Mouse (Mus musculus): ENCODE measurements around the gene Mylpf. TPM values are rescaled to one million over a fixed set of nuclear protein-coding genes. Genes with fewer than 3 reads are reported as not detected.

Mylpf gene
- polyA plus RNA-seq, 1 experiment from 2014 or later = 87.1 TPM

- 64% methylated on average over 4 of the region's 4 CpGs for WGBS
- no peak overlapping the region for H3K4me3 ChIP-seq (ENCODE audit: low read depth, low read length)
- H3K36me3 ChIP-seq (ENCODE audit: control insufficient read depth, insufficient read depth, low read length) = peaks cover 4% of the 10 kb centered on the region
- DNase-seq (ENCODE audit: low spot score) (peak; percentile 72), ATAC-seq (ENCODE audit: insufficient read depth, low FRiP score, low TSS enrichment) (no peak)
- no peak overlapping the region for H3K4me2 ChIP-seq (ENCODE audit: low read depth)
- no peak overlapping the region for H3K9ac ChIP-seq (ENCODE audit: low read length)
- no peaks in the 10 kb centered on the region for H3K27me3 ChIP-seq (ENCODE audit: control insufficient read depth, insufficient read depth, low read length)
- H3K4me1 ChIP-seq (ENCODE audit: control insufficient read depth, insufficient read depth, low read length) = peaks cover 14% of the 10 kb centered on the region
- H3K9me3 ChIP-seq (ENCODE audit: control insufficient read depth, low read length) = no peaks in the 10 kb centered on the region
- H3K27ac ChIP-seq (ENCODE audit: low read depth, low read length) = no peak overlapping the region
Measured at GRCm38 (mm10) chr7:127228615-127229303, 20.1 kb downstream of the Mylpf start.

DNA sequence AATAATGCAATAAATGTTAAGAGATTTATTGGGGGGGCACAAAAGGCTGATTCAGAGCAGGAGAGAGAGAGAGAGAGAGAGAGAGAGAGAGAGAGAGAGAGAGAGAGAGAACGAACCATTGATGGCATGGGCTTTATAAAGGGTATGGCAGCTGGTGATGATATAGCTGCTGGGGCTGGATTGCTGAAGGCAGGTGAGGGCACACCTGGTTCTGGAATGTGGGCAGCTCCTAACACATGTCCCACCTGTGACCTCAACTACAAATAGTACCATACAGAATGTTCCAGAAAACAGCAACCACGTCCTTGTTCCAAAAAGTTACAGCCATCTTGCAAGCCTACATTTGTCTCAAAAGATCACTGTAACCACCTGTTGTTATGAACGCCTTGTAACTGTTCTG, 22.7 kb downstream of the Mylpf start:
- ATAC-seq (ENCODE audit: insufficient read depth, low FRiP score, low TSS enrichment) (no peak), DNase-seq (ENCODE audit: low spot score) (no peak)
- H3K9ac ChIP-seq (ENCODE audit: low read length) = peak overlapping the region; percentile 95
- peak overlapping the region; percentile 94 for H3K4me3 ChIP-seq (ENCODE audit: low read depth, low read length)
- no peaks in the 10 kb centered on the region for H3K9me3 ChIP-seq (ENCODE audit: control insufficient read depth, low read length)
- 83% methylated on average over 3 of the region's 3 CpGs for WGBS
- H3K27ac ChIP-seq (ENCODE audit: low read depth, low read length) = no peak overlapping the region
- H3K4me1 ChIP-seq (ENCODE audit: control insufficient read depth, insufficient read depth, low read length) = peaks cover 21% of the 10 kb centered on the region
- peak overlapping the region; percentile 82 for H3K4me2 ChIP-seq (ENCODE audit: low read depth)
- peaks cover 17% of the 10 kb centered on the region for H3K36me3 ChIP-seq (ENCODE audit: control insufficient read depth, insufficient read depth, low read length)
- no peaks in the 10 kb centered on the region for H3K27me3 ChIP-seq (ENCODE audit: control insufficient read depth, insufficient read depth, low read length)

- no peak for ATAC-seq (ENCODE audit: insufficient read depth, low FRiP score, low TSS enrichment)
- DNase-seq (ENCODE audit: low spot score) = no peak
- Histone ChIP-seq H3K27ac (ENCODE audit: low read depth, low read length) (peak overlapping the region; percentile 98), H3K4me3 (ENCODE audit: low read depth, low read length) (peak overlapping the region; percentile 94), H3K36me3 (ENCODE audit: control insufficient read depth, insufficient read depth, low read length) (peaks cover 24% of the 10 kb centered on the region), H3K9me3 (ENCODE audit: control insufficient read depth, low read length) (no peaks in the 10 kb centered on the region), H3K9ac (ENCODE audit: low read length) (peak overlapping the region; percentile 95), H3K4me1 (ENCODE audit: control insufficient read depth, insufficient read depth, low read length) (peaks cover 21% of the 10 kb centered on the region), H3K27me3 (ENCODE audit: control insufficient read depth, insufficient read depth, low read length) (no peaks in the 10 kb centered on the region), H3K4me2 (ENCODE audit: low read depth) (peak overlapping the region; percentile 82)
- 9% methylated on average over 20 of the region's 20 CpGs for WGBS
Measured at GRCm38 (mm10) chr7:127231826-127232621, 23.3 kb downstream of the Mylpf start.

DNA sequence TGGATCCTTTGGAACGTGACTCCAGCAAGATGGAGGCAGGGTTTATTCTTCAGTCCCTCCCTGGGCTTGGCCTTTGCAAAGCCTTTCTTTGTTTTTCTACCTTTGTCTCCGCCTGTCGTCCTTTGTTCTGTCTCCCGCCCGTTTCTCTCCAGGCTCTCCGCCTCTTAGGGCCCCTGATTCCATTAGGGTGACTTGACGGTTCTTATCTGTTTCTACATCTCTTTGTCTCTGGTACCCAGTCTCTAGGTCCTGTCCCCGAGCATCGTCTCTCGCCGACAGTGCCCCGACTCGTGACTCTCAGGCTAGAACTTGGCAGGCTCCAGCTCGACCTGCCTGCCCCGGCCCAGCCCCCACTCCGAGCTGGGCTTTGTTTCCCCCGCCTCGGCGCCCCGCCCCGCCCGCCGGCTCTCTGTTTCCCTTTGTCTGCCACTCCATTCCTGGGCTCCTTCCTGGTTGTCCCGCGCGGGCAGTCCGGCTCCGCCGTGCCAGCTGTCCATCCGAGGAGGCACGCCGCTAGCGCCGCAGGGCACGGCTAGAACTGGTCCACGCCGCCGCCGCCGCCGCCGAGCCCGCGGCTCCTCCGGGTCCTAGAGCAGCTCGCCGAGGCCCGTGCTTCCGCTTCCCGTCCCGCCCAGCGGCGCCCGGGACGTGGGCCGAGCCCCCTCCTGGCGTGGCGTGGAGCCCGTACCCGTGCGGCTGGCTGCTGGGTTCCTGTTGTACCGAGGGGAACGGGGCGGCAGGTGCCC, 24.1 kb downstream of the Mylpf start, which contains the start of the genes Zfp553 and Sept1:
Gene Zfp553 (plus strand): TSS at position 440 of the 746 bp plus-strand sequence.
Gene Sept1 (minus strand): TSS at position 509 of the 746 bp plus-strand sequence.
- Histone ChIP-seq H3K9ac (ENCODE audit: low read length) (peak within 1 kb of the TSS; percentile 95), H3K9me3 (ENCODE audit: control insufficient read depth, low read length) (no peaks in the 10 kb centered on the region), H3K4me3 (ENCODE audit: low read depth, low read length) (peak within 1 kb of the TSS; percentile 94), H3K27me3 (ENCODE audit: control insufficient read depth, insufficient read depth, low read length) (no peaks in the 10 kb centered on the region), H3K4me1 (ENCODE audit: control insufficient read depth, insufficient read depth, low read length) (peaks cover 21% of the 10 kb centered on the region), H3K27ac (ENCODE audit: low read depth, low read length) (peak within 1 kb of the TSS; percentile 98), H3K36me3 (ENCODE audit: control insufficient read depth, insufficient read depth, low read length) (peaks cover 31% of the 10 kb centered on the region), H3K4me2 (ENCODE audit: low read depth) (peak within 1 kb of the TSS; percentile 82)
- ATAC-seq (ENCODE audit: insufficient read depth, low FRiP score, low TSS enrichment) (peak; percentile 86), DNase-seq (ENCODE audit: low spot score) (peak; percentile 95)
- under 1% methylated on average over 64 of the region's 64 CpGs for WGBS

GRCm38 (mm10) chr7:127233368-127233749, 24.7 kb downstream of the Mylpf start:
- Histone ChIP-seq H3K27me3 (ENCODE audit: control insufficient read depth, insufficient read depth, low read length) (no peaks in the 10 kb centered on the region), H3K9me3 (ENCODE audit: control insufficient read depth, low read length) (no peaks in the 10 kb centered on the region), H3K4me2 (ENCODE audit: low read depth) (peak overlapping the region; percentile 82), H3K4me3 (ENCODE audit: low read depth, low read length) (peak overlapping the region; percentile 94), H3K36me3 (ENCODE audit: control insufficient read depth, insufficient read depth, low read length) (peaks cover 32% of the 10 kb centered on the region), H3K4me1 (ENCODE audit: control insufficient read depth, insufficient read depth, low read length) (peaks cover 21% of the 10 kb centered on the region), H3K9ac (ENCODE audit: low read length) (peak overlapping the region; percentile 95), H3K27ac (ENCODE audit: low read depth, low read length) (peak overlapping the region; percentile 98)
- 0% methylated on average over 27 of the region's 27 CpGs for WGBS
- DNase-seq (ENCODE audit: low spot score) (no peak), ATAC-seq (ENCODE audit: insufficient read depth, low FRiP score, low TSS enrichment) (peak; percentile 52)

DNA sequence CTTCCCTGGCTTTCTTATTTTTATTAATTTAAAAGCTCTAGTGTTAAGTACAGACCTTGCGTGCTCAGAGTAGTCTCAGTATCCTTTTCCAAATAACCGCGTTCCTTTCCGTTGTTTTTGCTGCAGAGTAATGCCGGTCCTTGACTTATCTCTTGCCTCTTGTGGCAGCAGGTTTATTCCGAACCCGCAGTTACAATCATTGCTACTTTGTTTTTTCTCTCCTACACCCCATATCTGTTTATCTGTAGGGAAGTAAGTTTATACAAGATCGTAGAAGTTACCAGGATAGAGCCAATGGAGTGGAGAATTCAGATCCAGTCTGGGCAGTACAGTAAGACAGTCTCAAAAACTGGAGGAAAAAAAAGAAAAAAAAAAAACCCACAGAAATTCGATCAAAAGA, 25.1 kb downstream of the Mylpf start:
- peaks cover 32% of the 10 kb centered on the region for H3K36me3 ChIP-seq (ENCODE audit: control insufficient read depth, insufficient read depth, low read length)
- peak overlapping the region; percentile 82 for H3K4me2 ChIP-seq (ENCODE audit: low read depth)
- ATAC-seq (ENCODE audit: insufficient read depth, low FRiP score, low TSS enrichment) = no peak
- no peaks in the 10 kb centered on the region for H3K9me3 ChIP-seq (ENCODE audit: control insufficient read depth, low read length)
- H3K9ac ChIP-seq (ENCODE audit: low read length) = peak overlapping the region; percentile 95
- H3K4me1 ChIP-seq (ENCODE audit: control insufficient read depth, insufficient read depth, low read length) = peaks cover 21% of the 10 kb centered on the region
- peak overlapping the region; percentile 98 for H3K27ac ChIP-seq (ENCODE audit: low read depth, low read length)
- H3K27me3 ChIP-seq (ENCODE audit: control insufficient read depth, insufficient read depth, low read length) = no peaks in the 10 kb centered on the region
- H3K4me3 ChIP-seq (ENCODE audit: low read depth, low read length) = peak overlapping the region; percentile 94
- DNase-seq (ENCODE audit: low spot score) = no peak
- WGBS = 8% methylated on average over 9 of the region's 9 CpGs

DNA sequence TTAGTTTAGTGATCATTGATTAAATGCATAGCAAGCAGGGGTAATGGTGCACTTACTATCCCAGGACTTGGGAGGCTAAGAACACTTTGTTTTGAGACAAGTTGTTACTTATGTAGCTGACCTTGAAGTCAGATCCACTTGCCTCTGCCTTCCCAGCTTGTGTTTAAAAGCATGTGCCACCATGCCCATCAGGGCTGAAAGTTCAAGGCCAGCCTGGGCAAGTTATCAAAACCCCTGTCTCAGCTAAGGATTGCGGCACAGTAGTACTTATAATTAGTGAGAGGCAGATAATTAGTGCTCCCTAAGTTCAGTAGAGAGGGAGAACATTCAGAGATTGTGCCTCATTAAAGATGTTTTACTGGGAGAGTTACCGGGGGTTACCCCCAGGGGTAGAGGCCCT, 26.1 kb downstream of the Mylpf start:
- WGBS = 100% methylated on average over 2 of the region's 2 CpGs

GRCm38 (mm10) chr7:127243361-127243867, 34.7 kb downstream of the Mylpf start:
- no peaks in the 10 kb centered on the region for H3K9me3 ChIP-seq (ENCODE audit: control insufficient read depth, low read length)
- DNase-seq (ENCODE audit: low spot score) = no peak
- peak overlapping the region; percentile 72 for H3K4me2 ChIP-seq (ENCODE audit: low read depth)
- peaks cover 14% of the 10 kb centered on the region for H3K4me1 ChIP-seq (ENCODE audit: control insufficient read depth, insufficient read depth, low read length)
- peak overlapping the region; percentile 77 for H3K27ac ChIP-seq (ENCODE audit: low read depth, low read length)
- H3K27me3 ChIP-seq (ENCODE audit: control insufficient read depth, insufficient read depth, low read length) = no peaks in the 10 kb centered on the region
- WGBS = 42% methylated on average over 2 of the region's 2 CpGs
- H3K9ac ChIP-seq (ENCODE audit: low read length) = no peak overlapping the region
- ATAC-seq (ENCODE audit: insufficient read depth, low FRiP score, low TSS enrichment) = no peak
- H3K36me3 ChIP-seq (ENCODE audit: control insufficient read depth, insufficient read depth, low read length) = peaks cover 3% of the 10 kb centered on the region
- peak overlapping the region; percentile 67 for H3K4me3 ChIP-seq (ENCODE audit: low read depth, low read length)

More for the DNA sequence above, 26.1 kb downstream of the Mylpf start:
- H3K4me3 ChIP-seq (ENCODE audit: low read depth, low read length) = peak overlapping the region; percentile 94; the same call in 1 of the 2 replicates
- H3K9me3 ChIP-seq (ENCODE audit: control insufficient read depth, low read length) = no peaks in the 10 kb centered on the region
- H3K9ac ChIP-seq (ENCODE audit: low read length) = no peak overlapping the region
- peak overlapping the region; percentile 82; the same call in 1 of the 2 replicates for H3K4me2 ChIP-seq (ENCODE audit: low read depth)
- DNase-seq (ENCODE audit: low spot score) (no peak), ATAC-seq (ENCODE audit: insufficient read depth, low FRiP score, low TSS enrichment) (no peak)
- H3K27ac ChIP-seq (ENCODE audit: low read depth, low read length) = no peak overlapping the region
- H3K27me3 ChIP-seq (ENCODE audit: control insufficient read depth, insufficient read depth, low read length) = no peaks in the 10 kb centered on the region
- H3K36me3 ChIP-seq (ENCODE audit: control insufficient read depth, insufficient read depth, low read length) = peaks cover 29% of the 10 kb centered on the region
- H3K4me1 ChIP-seq (ENCODE audit: control insufficient read depth, insufficient read depth, low read length) = peaks cover 21% of the 10 kb centered on the region
